In genomic region chr11:68602200-68602931, GRCm38 (mm10) we compare ENCODE assay signal across 11 mouse cellular contexts. TPM values are rescaled to one million over a fixed set of nuclear protein-coding genes. Genes with fewer than 3 reads are reported as not detected.
A peak's percentile ranks its signal among the peaks of the same experiment; 100 is the strongest.
DNase-seq lines count a peak whose midpoint lies in the region; ATAC-seq and TF ChIP-seq lines count a peak whose summit lies in the region.
"Had no signal": no experiment of that assay in that cellular context is flagged by ENCODE, and none has a peak within 500 bp of the region (broad histone marks: within the 10 kb centered on the region; RNA-seq: fewer than 3 reads in every experiment).

No protein-coding gene starts in this region.

- no peak for TF ChIP-seq POLR2A in kidney, adult 2 months (IDR thresholded peaks at IDR 0.05; ENCODE audit: low read depth, low read length)

- no peaks in the 10 kb centered on the region for H3K9me3 ChIP-seq in kidney, postnatal 0 days (replicated peaks; ENCODE audit: low read length)
- no peaks in the 10 kb centered on the region for H3K9me3 ChIP-seq in embryonic facial prominence, embryonic 12.5 days
- H3K9me3 ChIP-seq in hindbrain, postnatal 0 days (ENCODE audit: low read length), result no peaks in the 10 kb centered on the region
- H3K9me3 ChIP-seq: G1E had no signal

- TF ChIP-seq CTCF in kidney, postnatal 0 days (IDR thresholded peaks at IDR 0.05; ENCODE audit: low read depth), result no peak
- TF ChIP-seq CTCF in kidney, adult 2 months (conservative IDR thresholded peaks at IDR 0.05; ENCODE audit: insufficient read depth, insufficient read length, low read depth, low read length), result no peak
- TF ChIP-seq CTCF in hindbrain, postnatal 0 days (IDR thresholded peaks at IDR 0.05; ENCODE audit: low read depth), result no peak

- H3K9ac ChIP-seq in kidney, postnatal 0 days (ENCODE audit: low read depth, low read length), result no peak overlapping the region
- no peak overlapping the region for H3K9ac ChIP-seq in embryonic facial prominence, embryonic 12.5 days
- H3K9ac ChIP-seq in hindbrain, postnatal 0 days (replicated peaks; ENCODE audit: low read length), result no peak overlapping the region

- no peaks in the 10 kb centered on the region for H3K36me3 ChIP-seq in kidney, postnatal 0 days (ENCODE audit: insufficient read depth, low read length)
- H3K36me3 ChIP-seq in kidney, adult 2 months (ENCODE audit: control insufficient read depth, insufficient read depth, low read length), result no peaks in the 10 kb centered on the region
- no peaks in the 10 kb centered on the region for H3K36me3 ChIP-seq in embryonic facial prominence, embryonic 12.5 days
- H3K36me3 ChIP-seq in hindbrain, postnatal 0 days (ENCODE audit: insufficient read depth, low read length), result no peaks in the 10 kb centered on the region
- H3K36me3 ChIP-seq: G1E had no signal

- H3K27me3 ChIP-seq in kidney, postnatal 0 days (ENCODE audit: insufficient read depth, low read length), result no peaks in the 10 kb centered on the region
- H3K27me3 ChIP-seq in kidney, adult 2 months (replicated peaks; ENCODE audit: control insufficient read depth, insufficient read depth, low read length), result no peaks in the 10 kb centered on the region
- H3K27me3 ChIP-seq in embryonic facial prominence, embryonic 12.5 days, result no peaks in the 10 kb centered on the region
- no peaks in the 10 kb centered on the region for H3K27me3 ChIP-seq in hindbrain, postnatal 0 days (ENCODE audit: insufficient read depth, low read length)

- DNase-seq in kidney, postnatal 0 days (ENCODE audit: low spot score), result peak; percentile 86
- no peak for DNase-seq in kidney, adult 2 months
- no peak for DNase-seq in hindbrain, postnatal 0 days (ENCODE audit: low spot score)
- peak; percentile 41 for DNase-seq in lung, postnatal 36 days
- DNase-seq in adrenal gland, postnatal 14 days, result no peak
- DNase-seq in spleen, adult 18-20 months, result no peak
- DNase-seq in frontal cortex, postnatal 25 days (ENCODE audit: low spot score in 2 of 2), result no peak
- DNase-seq: cerebellum, postnatal 25 days had no signal

- peak; percentile 63; the same call in 1 of the 2 replicates for ATAC-seq in kidney, postnatal 0 days (replicated peaks; ENCODE audit: low FRiP score, low read depth)
- ATAC-seq in embryonic facial prominence, embryonic 12.5 days (ENCODE audit: insufficient number of reproducible peaks, insufficient read depth, low FRiP score, low TSS enrichment), result 0 out of 2 replicates have a peak, but pooled peaks have one; percentile 45
- 0 out of 2 replicates have a peak, but pooled peaks have one; percentile 24 for ATAC-seq in hindbrain, postnatal 0 days

- peaks cover 33% of the 10 kb centered on the region for H3K4me1 ChIP-seq in kidney, postnatal 0 days (replicated peaks; ENCODE audit: insufficient read depth, low read length)
- H3K4me1 ChIP-seq in kidney, adult 2 months (ENCODE audit: control insufficient read depth, insufficient read depth, low read length), result peaks cover 11% of the 10 kb centered on the region; the same call in 1 of the 2 replicates
- H3K4me1 ChIP-seq in embryonic facial prominence, embryonic 12.5 days, result peaks cover 34% of the 10 kb centered on the region
- H3K4me1 ChIP-seq in hindbrain, postnatal 0 days (ENCODE audit: insufficient read depth, low read length), result peaks cover 9% of the 10 kb centered on the region; the same call in 1 of the 2 replicates

- no peak overlapping the region for H3K4me3 ChIP-seq in kidney, postnatal 0 days (replicated peaks; ENCODE audit: low read depth, low read length)
- no peak overlapping the region for H3K4me3 ChIP-seq in kidney, adult 2 months (ENCODE audit: insufficient read depth, low read depth, low read length)
- no peak overlapping the region for H3K4me3 ChIP-seq in embryonic facial prominence, embryonic 12.5 days
- no peak overlapping the region for H3K4me3 ChIP-seq in hindbrain, postnatal 0 days (ENCODE audit: low read length)

- H3K27ac ChIP-seq in kidney, postnatal 0 days, result peak overlapping the region; percentile 85
- H3K27ac ChIP-seq in kidney, adult 2 months (ENCODE audit: insufficient read depth, low read depth, low read length), result no peak overlapping the region
- H3K27ac ChIP-seq in embryonic facial prominence, embryonic 12.5 days, result peak overlapping the region; percentile 86
- H3K27ac ChIP-seq in hindbrain, postnatal 0 days, result no peak overlapping the region

- no peak overlapping the region for H3K4me2 ChIP-seq in kidney, postnatal 0 days (ENCODE audit: low read length)
- H3K4me2 ChIP-seq in embryonic facial prominence, embryonic 12.5 days (replicated peaks), result 0 out of 2 replicates have a peak overlapping the region, but pooled peaks have one; percentile 2
- no peak overlapping the region for H3K4me2 ChIP-seq in hindbrain, postnatal 0 days (ENCODE audit: low read depth, low read length)

- WGBS in kidney, postnatal 0 days, result 4% methylated on average over 8 of the region's 8 CpGs
- WGBS in kidney, adult 2 months, result 23% methylated on average over 8 of the region's 8 CpGs
- 6% methylated on average over 7 of the region's 8 CpGs for WGBS in embryonic facial prominence, embryonic 12.5 days
- WGBS in hindbrain, postnatal 0 days, result 16% methylated on average over 7 of the region's 8 CpGs

RNA-seq across cellular contexts. Expression of gene Ccdc42, which starts 15.5 kb away (rescaled TPM):
- 2.9 and 3.0 TPM in 2 replicates for polyA plus RNA-seq in kidney, postnatal 0 days (2015; fragmentation: Nextera tagmentation; extraction: Ambion mirVana)
- polyA plus RNA-seq in kidney, adult 2 months (2012; rRNA removed), result 0.33 TPM in 1 of 2 replicates, not detected in the other
- polyA plus RNA-seq in embryonic facial prominence, embryonic 12.5 days (2016; fragmentation: Nextera tagmentation; extraction: Ambion mirVana), result 0.40 and 0.41 TPM in 2 replicates
- total RNA-seq in hindbrain, postnatal 0 days (2014; rRNA removed), result 0.25 TPM in 1 of 2 replicates, not detected in the other
- 0.28 and 0.44 TPM in 2 replicates for polyA plus RNA-seq in hindbrain, postnatal 0 days (2015; fragmentation: Nextera tagmentation; extraction: Ambion mirVana)
- not detected in 2 replicates for total RNA-seq in adrenal gland, postnatal 14 days (2021)
- total RNA-seq: G1E had no signal
- polyA plus RNA-seq: G1E had no signal

RNA-seq across cellular contexts. Expression of gene Mfsd6l, which starts 46.4 kb away (rescaled TPM):
- 4.3 and 4.7 TPM in 2 replicates for polyA plus RNA-seq in kidney, postnatal 0 days (2015; fragmentation: Nextera tagmentation; extraction: Ambion mirVana)
- 2.2 and 2.3 TPM in 2 replicates for polyA plus RNA-seq in kidney, adult 2 months (2012; rRNA removed)
- polyA plus RNA-seq in embryonic facial prominence, embryonic 12.5 days (2016; fragmentation: Nextera tagmentation; extraction: Ambion mirVana), result 0.22 and 0.35 TPM in 2 replicates
- 0.10 TPM in 1 of 2 replicates, not detected in the other for total RNA-seq in hindbrain, postnatal 0 days (2014; rRNA removed)
- polyA plus RNA-seq in hindbrain, postnatal 0 days (2015; fragmentation: Nextera tagmentation; extraction: Ambion mirVana), result 0.11 TPM in 2 replicates
- 0.15 TPM in 1 of 2 replicates, not detected in the other for total RNA-seq in adrenal gland, postnatal 14 days (2021)
- total RNA-seq: left cerebral cortex, adult 18-20 months had no signal
- polyA plus RNA-seq: G1E had no signal

Comparison
In these comparisons a context has a peak if more than half of its experiments do, and no peak if none do; other contexts are left out.
1. DNase-seq: peak in kidney, postnatal 0 days (single experiment) and lung, postnatal 36 days (single experiment); none in kidney, adult 2 months (single experiment), hindbrain, postnatal 0 days (single experiment), adrenal gland, postnatal 14 days (single experiment), spleen, adult 18-20 months (0 of 2) and frontal cortex, postnatal 25 days (0 of 2).
2. H3K27ac ChIP-seq: peak in kidney, postnatal 0 days (single experiment) and embryonic facial prominence, embryonic 12.5 days (single experiment); none in kidney, adult 2 months (single experiment) and hindbrain, postnatal 0 days (single experiment).
3. Peak in every context shown above with its lines, with median percentiles within 50 percentile points of each other: ATAC-seq.